Mouse (Mus musculus) stomach, postnatal 0 days (tissue): ENCODE results near the gene Grk1.

Source experiments
- CTCF ChIP-seq: IDR thresholded peaks from 2 replicates; pipeline ENCODE4 v1.5.1; 2016; ENCODE audit warnings: antibody characterized with exemption, low read depth, mild to moderate bottlenecking, moderate library complexity
- EP300 ChIP-seq: optimal IDR thresholded peaks from 2 replicates; pipeline ENCODE3; 2016; ENCODE audit warnings: antibody characterized with exemption

- TF ChIP-seq CTCF (no peak), EP300 (no peak)
These were observed 22.3 kb upstream of the Grk1 start for GRCm38 (mm10) chr8:13382536-13382935.
